Mouse (Mus musculus): Measurements from ENCODE around the gene Sorbs1. TPM values are rescaled to one million over a fixed set of nuclear protein-coding genes. Genes with fewer than 3 reads are reported as not detected.

Gene Sorbs1
- polyA plus RNA-seq, 1 experiment from 2014 or later: 35.7 TPM

DNA sequence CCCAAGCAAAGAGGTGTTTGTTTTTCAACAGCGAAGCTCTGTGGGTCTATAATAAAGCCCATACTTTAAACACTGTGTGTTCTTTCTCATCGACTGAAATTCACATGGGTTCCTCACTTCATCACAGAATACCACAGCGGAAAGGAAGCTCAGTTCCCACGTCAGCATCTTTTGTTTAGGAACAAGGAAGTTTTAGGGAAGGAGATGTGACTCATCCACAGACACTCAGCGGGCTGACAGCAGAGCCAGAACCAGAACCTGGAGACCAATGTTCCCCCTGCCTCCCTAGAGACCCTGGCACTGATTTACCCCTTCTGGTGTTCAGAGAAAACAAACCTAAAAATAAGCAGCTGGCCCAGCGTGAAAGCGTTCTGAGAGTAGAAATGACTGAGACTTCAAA is 208.1 kb downstream of the Sorbs1 start:
- Histone ChIP-seq H3K27me3 (ENCODE audit: control insufficient read depth, insufficient read depth, low read length) (no peaks in the 10 kb centered on the region), H3K9me3 (replicated peaks; ENCODE audit: control insufficient read depth, low read length) (no peaks in the 10 kb centered on the region), H3K27ac (replicated peaks; ENCODE audit: low read depth, low read length) (no peak overlapping the region), H3K4me2 (ENCODE audit: low read depth, low read length) (no peak overlapping the region), H3K4me1 (ENCODE audit: control insufficient read depth, insufficient read depth, low read length) (no peaks in the 10 kb centered on the region), H3K9ac (replicated peaks; ENCODE audit: low read length) (no peak overlapping the region), H3K36me3 (replicated peaks; ENCODE audit: control insufficient read depth, insufficient read depth, low read depth, low read length) (no peaks in the 10 kb centered on the region), H3K4me3 (ENCODE audit: low read depth, low read length) (no peak overlapping the region)
- no peak for DNase-seq (ENCODE audit: low spot score)
- no peak for ATAC-seq (replicated peaks; ENCODE audit: insufficient number of reproducible peaks, low FRiP score, low TSS enrichment, low read depth)
- WGBS: 81% methylated on average over 7 of the region's 7 CpGs

DNA sequence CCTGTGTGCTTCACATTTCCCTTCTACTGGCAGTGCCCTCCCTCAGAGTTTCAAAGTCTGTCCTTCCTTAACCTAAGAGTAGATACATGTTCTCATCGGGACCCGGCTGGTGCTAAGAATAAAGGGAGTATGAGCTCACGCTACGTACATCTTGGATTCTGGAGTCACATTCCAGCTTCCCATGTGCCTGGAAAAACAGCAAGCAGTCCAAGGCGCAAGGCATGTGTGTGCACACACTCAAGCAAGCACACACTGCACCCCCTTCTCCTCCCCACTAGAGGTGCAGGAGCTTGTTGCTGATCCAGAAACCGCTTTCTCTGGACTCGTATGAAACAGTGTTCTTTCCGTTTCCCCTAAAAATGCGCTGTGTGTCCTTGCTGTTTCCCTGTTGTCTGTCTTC is 210.7 kb downstream of the Sorbs1 start:
- Histone ChIP-seq H3K27me3 (ENCODE audit: control insufficient read depth, insufficient read depth, low read length) (no peaks in the 10 kb centered on the region), H3K27ac (replicated peaks; ENCODE audit: low read depth, low read length) (no peak overlapping the region), H3K4me2 (ENCODE audit: low read depth, low read length) (no peak overlapping the region), H3K9me3 (replicated peaks; ENCODE audit: control insufficient read depth, low read length) (no peaks in the 10 kb centered on the region), H3K9ac (replicated peaks; ENCODE audit: low read length) (no peak overlapping the region), H3K4me3 (ENCODE audit: low read depth, low read length) (no peak overlapping the region), H3K4me1 (ENCODE audit: control insufficient read depth, insufficient read depth, low read length) (no peaks in the 10 kb centered on the region), H3K36me3 (replicated peaks; ENCODE audit: control insufficient read depth, insufficient read depth, low read depth, low read length) (no peaks in the 10 kb centered on the region)
- WGBS: 70% methylated on average over 9 of the region's 9 CpGs
- DNase-seq (ENCODE audit: low spot score) (no peak), ATAC-seq (replicated peaks; ENCODE audit: insufficient number of reproducible peaks, low FRiP score, low TSS enrichment, low read depth) (no peak)

DNA sequence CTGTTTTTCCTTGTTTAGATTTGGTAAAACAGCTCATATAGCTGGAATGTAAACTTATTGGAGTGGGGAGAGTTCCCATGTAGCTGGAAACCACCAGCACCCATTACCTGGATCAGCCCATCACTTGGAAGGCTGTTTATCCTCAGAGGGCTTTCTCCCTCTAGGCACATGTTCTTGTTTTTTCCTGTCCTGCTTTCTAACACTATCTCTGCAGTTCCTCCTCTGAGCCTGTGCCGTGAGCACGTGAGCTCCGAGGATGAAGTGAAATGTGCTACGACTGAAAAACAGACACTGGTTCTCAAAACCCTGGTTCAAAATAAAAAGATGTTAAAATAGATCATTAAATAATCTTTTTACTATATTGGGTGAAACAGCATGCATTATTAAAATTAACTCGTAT is 211.1 kb downstream of the Sorbs1 start:
- no peaks in the 10 kb centered on the region for H3K27me3 ChIP-seq (ENCODE audit: control insufficient read depth, insufficient read depth, low read length)
- DNase-seq (ENCODE audit: low spot score): no peak
- no peak for ATAC-seq (replicated peaks; ENCODE audit: insufficient number of reproducible peaks, low FRiP score, low TSS enrichment, low read depth)
- WGBS: 80% methylated on average over 5 of the region's 5 CpGs
- no peaks in the 10 kb centered on the region for H3K4me1 ChIP-seq (ENCODE audit: control insufficient read depth, insufficient read depth, low read length)
- no peak overlapping the region for H3K4me2 ChIP-seq (ENCODE audit: low read depth, low read length)
- no peaks in the 10 kb centered on the region for H3K9me3 ChIP-seq (replicated peaks; ENCODE audit: control insufficient read depth, low read length)
- H3K4me3 ChIP-seq (ENCODE audit: low read depth, low read length): no peak overlapping the region
- no peaks in the 10 kb centered on the region for H3K36me3 ChIP-seq (replicated peaks; ENCODE audit: control insufficient read depth, insufficient read depth, low read depth, low read length)
- H3K9ac ChIP-seq (replicated peaks; ENCODE audit: low read length): no peak overlapping the region
- no peak overlapping the region for H3K27ac ChIP-seq (replicated peaks; ENCODE audit: low read depth, low read length)

DNA sequence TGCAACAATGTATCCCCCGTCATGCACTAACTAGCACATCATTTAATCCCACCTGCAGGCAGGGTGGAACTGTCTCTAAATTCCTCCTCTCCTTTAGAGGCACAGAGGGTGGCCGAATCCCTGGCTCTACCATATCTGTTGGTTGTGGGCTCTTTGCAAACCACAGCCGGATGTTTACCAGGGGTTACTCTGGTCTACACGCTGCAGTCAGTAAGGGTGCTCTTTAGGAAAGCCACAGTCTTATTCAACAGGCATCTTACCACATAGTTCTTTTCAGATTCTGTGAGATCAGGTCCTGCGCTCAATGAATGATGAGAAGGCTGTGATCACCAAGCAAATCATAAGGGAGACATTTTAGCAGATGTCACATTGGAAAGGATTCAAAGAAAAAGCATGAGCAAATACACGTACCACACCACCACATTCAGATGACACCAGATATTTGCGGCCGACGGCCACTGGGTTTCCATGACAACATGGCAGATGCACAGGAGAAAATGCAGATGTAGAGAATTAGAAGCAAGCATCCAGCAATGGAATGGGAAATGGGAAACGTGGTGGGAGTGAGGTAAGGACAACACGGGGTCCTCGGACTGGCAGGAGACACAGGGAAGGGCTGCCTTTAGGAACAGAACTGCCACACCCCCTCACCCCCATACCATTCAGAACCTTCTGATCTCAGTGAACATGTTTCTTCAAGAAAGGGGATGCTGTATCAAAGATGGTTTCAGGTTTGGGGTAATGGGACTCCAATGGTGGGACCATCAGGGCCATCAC is 213.4 kb downstream of the Sorbs1 start:
- H3K9me3 ChIP-seq (replicated peaks; ENCODE audit: control insufficient read depth, low read length): no peaks in the 10 kb centered on the region
- no peak overlapping the region for H3K9ac ChIP-seq (replicated peaks; ENCODE audit: low read length)
- ATAC-seq (replicated peaks; ENCODE audit: insufficient number of reproducible peaks, low FRiP score, low TSS enrichment, low read depth) (no peak), DNase-seq (ENCODE audit: low spot score) (no peak)
- no peak overlapping the region for H3K4me3 ChIP-seq (ENCODE audit: low read depth, low read length)
- H3K27me3 ChIP-seq (ENCODE audit: control insufficient read depth, insufficient read depth, low read length): no peaks in the 10 kb centered on the region
- no peak overlapping the region for H3K27ac ChIP-seq (replicated peaks; ENCODE audit: low read depth, low read length)
- H3K4me1 ChIP-seq (ENCODE audit: control insufficient read depth, insufficient read depth, low read length): no peaks in the 10 kb centered on the region
- H3K36me3 ChIP-seq (replicated peaks; ENCODE audit: control insufficient read depth, insufficient read depth, low read depth, low read length): no peaks in the 10 kb centered on the region
- H3K4me2 ChIP-seq (ENCODE audit: low read depth, low read length): no peak overlapping the region
- WGBS: 86% methylated on average over 12 of the region's 12 CpGs

DNA sequence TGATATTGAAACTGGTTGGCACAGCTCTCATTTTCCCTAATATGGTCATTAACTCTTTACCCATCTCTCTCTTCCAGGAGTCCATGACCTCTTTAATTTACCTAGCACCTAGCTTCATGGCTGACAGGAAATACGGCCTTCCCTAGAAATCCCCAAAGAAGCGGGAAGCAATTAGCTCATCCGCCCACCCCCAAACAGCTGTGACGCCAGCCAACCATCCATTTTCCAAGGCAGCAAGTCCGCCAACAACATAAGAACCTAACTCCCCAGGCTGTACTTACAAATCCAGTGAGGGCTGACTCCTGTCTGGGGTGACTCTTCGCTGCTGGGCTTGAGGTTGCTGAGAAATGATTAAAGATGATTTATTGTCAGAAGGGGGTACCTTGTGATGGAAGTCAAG is 214.4 kb downstream of the Sorbs1 start:
- Histone ChIP-seq H3K4me3 (ENCODE audit: low read depth, low read length) (no peak overlapping the region), H3K4me1 (ENCODE audit: control insufficient read depth, insufficient read depth, low read length) (no peaks in the 10 kb centered on the region), H3K4me2 (ENCODE audit: low read depth, low read length) (no peak overlapping the region), H3K36me3 (replicated peaks; ENCODE audit: control insufficient read depth, insufficient read depth, low read depth, low read length) (no peaks in the 10 kb centered on the region), H3K27ac (replicated peaks; ENCODE audit: low read depth, low read length) (no peak overlapping the region), H3K27me3 (ENCODE audit: control insufficient read depth, insufficient read depth, low read length) (no peaks in the 10 kb centered on the region), H3K9me3 (replicated peaks; ENCODE audit: control insufficient read depth, low read length) (no peaks in the 10 kb centered on the region), H3K9ac (replicated peaks; ENCODE audit: low read length) (no peak overlapping the region)
- DNase-seq (ENCODE audit: low spot score) (no peak), ATAC-seq (replicated peaks; ENCODE audit: insufficient number of reproducible peaks, low FRiP score, low TSS enrichment, low read depth) (no peak)
- WGBS: 58% methylated on average over 6 of the region's 6 CpGs

DNA sequence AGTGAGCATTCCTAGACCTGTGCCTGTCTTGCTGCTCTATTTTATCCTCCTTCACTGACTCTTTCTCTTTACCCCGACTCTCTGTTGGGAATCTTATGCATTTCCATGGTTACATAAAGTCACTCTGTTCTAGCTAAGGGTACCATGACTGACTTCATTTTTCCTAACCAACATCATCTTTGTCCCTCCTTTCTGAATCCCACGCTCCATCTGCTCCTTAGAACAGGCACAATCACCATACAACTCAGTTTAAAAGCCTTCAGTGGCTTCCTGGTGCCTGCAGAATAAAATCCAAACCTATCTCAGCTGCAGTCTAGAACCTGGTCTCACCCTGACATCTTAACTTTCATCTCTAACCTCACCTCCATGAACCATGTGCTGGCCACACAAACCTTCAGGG is 215.0 kb downstream of the Sorbs1 start:
- no peak overlapping the region; the same call in 1 of the 2 replicates for H3K4me2 ChIP-seq (ENCODE audit: low read depth, low read length)
- no peak overlapping the region for H3K4me3 ChIP-seq (ENCODE audit: low read depth, low read length)
- 88% methylated on average over 2 of the region's 2 CpGs for WGBS
- DNase-seq (ENCODE audit: low spot score) (no peak), ATAC-seq (replicated peaks; ENCODE audit: insufficient number of reproducible peaks, low FRiP score, low TSS enrichment, low read depth) (no peak)
- no peak overlapping the region for H3K9ac ChIP-seq (replicated peaks; ENCODE audit: low read length)
- no peaks in the 10 kb centered on the region for H3K9me3 ChIP-seq (replicated peaks; ENCODE audit: control insufficient read depth, low read length)
- no peaks in the 10 kb centered on the region for H3K4me1 ChIP-seq (ENCODE audit: control insufficient read depth, insufficient read depth, low read length)
- no peaks in the 10 kb centered on the region for H3K27me3 ChIP-seq (ENCODE audit: control insufficient read depth, insufficient read depth, low read length)
- H3K36me3 ChIP-seq (replicated peaks; ENCODE audit: control insufficient read depth, insufficient read depth, low read depth, low read length): no peaks in the 10 kb centered on the region
- H3K27ac ChIP-seq (replicated peaks; ENCODE audit: low read depth, low read length): no peak overlapping the region

DNA sequence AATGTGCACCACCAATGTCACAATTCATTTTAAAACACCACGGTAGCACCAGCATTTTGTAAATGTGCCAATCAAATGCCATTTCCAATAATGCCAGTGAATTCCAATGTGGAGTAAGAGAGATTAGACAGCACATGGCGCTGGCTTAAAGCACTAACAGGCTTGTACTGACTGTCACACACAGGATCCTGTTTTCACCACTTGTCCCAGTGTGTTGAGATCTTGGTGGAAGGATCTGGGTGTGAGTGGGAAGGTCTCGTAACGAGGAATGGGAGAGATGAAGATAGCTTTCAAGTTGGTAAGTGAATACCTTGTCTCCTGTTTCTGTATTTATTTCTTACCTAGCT is 215.8 kb downstream of the Sorbs1 start:
- H3K9me3 ChIP-seq (replicated peaks; ENCODE audit: control insufficient read depth, low read length): no peaks in the 10 kb centered on the region
- H3K9ac ChIP-seq (replicated peaks; ENCODE audit: low read length): no peak overlapping the region
- H3K4me1 ChIP-seq (ENCODE audit: control insufficient read depth, insufficient read depth, low read length): no peaks in the 10 kb centered on the region
- ATAC-seq (replicated peaks; ENCODE audit: insufficient number of reproducible peaks, low FRiP score, low TSS enrichment, low read depth): no peak
- no peak for DNase-seq (ENCODE audit: low spot score)
- H3K4me3 ChIP-seq (ENCODE audit: low read depth, low read length): no peak overlapping the region
- WGBS: 45% methylated on average over 4 of the region's 4 CpGs
- no peak overlapping the region for H3K27ac ChIP-seq (replicated peaks; ENCODE audit: low read depth, low read length)
- H3K4me2 ChIP-seq (ENCODE audit: low read depth, low read length): no peak overlapping the region
- H3K27me3 ChIP-seq (ENCODE audit: control insufficient read depth, insufficient read depth, low read length): no peaks in the 10 kb centered on the region
- H3K36me3 ChIP-seq (replicated peaks; ENCODE audit: control insufficient read depth, insufficient read depth, low read depth, low read length): no peaks in the 10 kb centered on the region

DNA sequence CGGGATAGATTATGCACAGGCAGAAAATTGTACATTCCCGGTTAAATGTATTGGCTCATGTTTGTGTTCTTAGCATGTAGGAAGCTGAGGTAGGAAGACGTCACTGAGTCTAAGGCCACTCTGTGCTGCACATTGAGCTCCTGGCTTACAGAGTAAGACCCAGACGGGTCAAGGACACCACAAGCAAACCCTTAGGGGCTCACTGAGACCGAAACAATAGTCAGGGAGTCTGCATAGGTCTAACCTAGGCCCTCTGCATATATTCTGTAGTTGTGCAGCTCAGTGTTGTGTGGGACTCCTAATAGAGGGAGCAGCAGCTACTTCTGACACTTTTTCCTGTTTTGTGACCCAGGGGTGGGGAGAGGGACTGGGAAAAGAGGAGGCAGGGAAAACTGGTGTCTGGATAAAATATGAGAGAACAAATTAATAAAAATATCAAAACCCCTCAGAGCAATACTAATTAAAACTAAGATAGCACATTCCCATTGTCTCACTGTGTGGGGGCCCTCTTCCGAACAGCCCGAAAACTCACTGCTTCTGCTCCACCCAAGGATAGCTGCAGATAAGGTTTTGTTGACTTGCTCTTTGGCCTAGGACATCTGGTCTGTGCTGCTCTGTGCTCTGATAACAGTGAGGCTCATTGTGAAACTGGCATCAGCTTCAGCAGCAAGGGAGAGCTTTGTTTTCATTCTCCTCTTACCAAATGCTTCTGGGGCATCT is 216.3 kb downstream of the Sorbs1 start:
- Histone ChIP-seq H3K9me3 (replicated peaks; ENCODE audit: control insufficient read depth, low read length) (no peaks in the 10 kb centered on the region), H3K36me3 (replicated peaks; ENCODE audit: control insufficient read depth, insufficient read depth, low read depth, low read length) (no peaks in the 10 kb centered on the region), H3K4me3 (ENCODE audit: low read depth, low read length) (no peak overlapping the region), H3K27ac (replicated peaks; ENCODE audit: low read depth, low read length) (no peak overlapping the region), H3K4me2 (ENCODE audit: low read depth, low read length) (no peak overlapping the region), H3K4me1 (ENCODE audit: control insufficient read depth, insufficient read depth, low read length) (no peaks in the 10 kb centered on the region), H3K9ac (replicated peaks; ENCODE audit: low read length) (no peak overlapping the region), H3K27me3 (ENCODE audit: control insufficient read depth, insufficient read depth, low read length) (no peaks in the 10 kb centered on the region)
- 53% methylated on average over 7 of the region's 7 CpGs for WGBS
- DNase-seq (ENCODE audit: low spot score): no peak
- 0 out of 2 replicates have a peak, but pooled peaks have one; percentile 30 for ATAC-seq (replicated peaks; ENCODE audit: insufficient number of reproducible peaks, low FRiP score, low TSS enrichment, low read depth)
